Mouse (Mus musculus) embryonic facial prominence, embryonic 10.5 days (tissue): Measurements from ENCODE around the gene Gad2. TPM values are rescaled to one million over a fixed set of nuclear protein-coding genes. Genes with fewer than 3 reads are reported as not detected.

Experiments
- DNase-seq: peaks from one replicate; pipeline ENCODE4 v3.0.0-alpha.2; 2017; ENCODE audit warnings: low spot score
- H3K27ac ChIP-seq: fragments of 300-500 bp; sonication (generic); replicated peaks from 2 replicates; pipeline ENCODE4 v1.5.1; 2016; ENCODE audit warnings: mild to moderate bottlenecking
- H3K27me3 ChIP-seq: fragments of 300-500 bp; sonication (generic); replicated peaks from 2 replicates; pipeline ENCODE4 v1.6.1; 2016; ENCODE audit warnings: low read depth, mild to moderate bottlenecking; ENCODE audit not compliant: poor library complexity, severe bottlenecking
- H3K36me3 ChIP-seq: fragments of 300-500 bp; sonication (generic); replicated peaks from 2 replicates; pipeline ENCODE4 v1.6.1; 2016; ENCODE audit warnings: mild to moderate bottlenecking, moderate library complexity
- H3K4me1 ChIP-seq: fragments of 300-500 bp; sonication (generic); 2 replicates; pipeline ENCODE4 v1.6.1; 2016
- H3K4me3 ChIP-seq: fragments of 300-500 bp; sonication (generic); 2 replicates; pipeline ENCODE4 v1.5.1; 2016; ENCODE audit warnings: mild to moderate bottlenecking, moderate library complexity
- H3K9me3 ChIP-seq: fragments of 300-500 bp; sonication (generic); 2 replicates; pipeline ENCODE4 v1.6.1; 2016; ENCODE audit warnings: mild to moderate bottlenecking
- WGBS: fragments of 180-500 bp; shearing (Covaris S2); methylation state at CpG from one replicate; pipeline ENCODE4 v1.1.7; 2016; 5-methylcytosine and 5-hydroxymethylcytosine counted together
- polyA plus RNA-seq: library from polyadenylated mRNA; unstranded; fragments of >200 nt; fragmentation: Nextera tagmentation; extraction: Ambion mirVana; gene quantifications from 2 replicates; pipeline ENCODE4 v1.2.1, GENCODE M21; 2016

Gene Gad2
- polyA plus RNA-seq, 1 experiment from 2014 or later, result 3.4 TPM

DNA sequence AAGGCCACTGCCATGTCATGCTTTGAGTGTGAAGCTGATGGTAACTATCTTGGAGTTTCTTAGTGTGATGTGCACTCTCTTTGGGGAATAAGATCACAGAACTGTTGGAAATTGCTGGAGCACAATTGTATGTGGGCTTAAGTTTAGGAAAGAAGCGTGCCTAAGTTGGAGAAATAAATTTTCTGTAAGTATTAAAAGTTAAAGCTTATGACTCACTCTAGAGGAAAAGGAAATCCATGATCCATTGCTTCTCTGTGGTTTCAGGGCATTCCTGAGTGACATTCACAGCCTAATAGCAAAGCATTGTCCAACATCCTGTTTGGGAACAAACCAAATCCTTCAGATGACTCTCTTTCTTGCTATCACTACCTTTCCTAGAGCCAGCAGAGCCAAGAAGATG lies 49.3 kb downstream of the Gad2 start:
- Histone ChIP-seq H3K27ac (no peak overlapping the region), H3K36me3 (no peaks in the 10 kb centered on the region), H3K27me3 (no peaks in the 10 kb centered on the region), H3K4me3 (no peak overlapping the region), H3K9me3 (no peaks in the 10 kb centered on the region), H3K4me1 (no peaks in the 10 kb centered on the region)
- DNase-seq, result no peak
- 88% methylated on average over 1 of the region's 1 CpGs for WGBS

GRCm38 (mm10) chr2:22677066-22677465 lies 55.1 kb downstream of the Gad2 start:
- 32% methylated on average over 8 of the region's 8 CpGs for WGBS
- Histone ChIP-seq H3K4me3 (no peak overlapping the region), H3K4me1 (no peaks in the 10 kb centered on the region), H3K9me3 (no peaks in the 10 kb centered on the region), H3K27ac (no peak overlapping the region), H3K27me3 (no peaks in the 10 kb centered on the region), H3K36me3 (no peaks in the 10 kb centered on the region)
- DNase-seq, result peak; percentile 21

DNA sequence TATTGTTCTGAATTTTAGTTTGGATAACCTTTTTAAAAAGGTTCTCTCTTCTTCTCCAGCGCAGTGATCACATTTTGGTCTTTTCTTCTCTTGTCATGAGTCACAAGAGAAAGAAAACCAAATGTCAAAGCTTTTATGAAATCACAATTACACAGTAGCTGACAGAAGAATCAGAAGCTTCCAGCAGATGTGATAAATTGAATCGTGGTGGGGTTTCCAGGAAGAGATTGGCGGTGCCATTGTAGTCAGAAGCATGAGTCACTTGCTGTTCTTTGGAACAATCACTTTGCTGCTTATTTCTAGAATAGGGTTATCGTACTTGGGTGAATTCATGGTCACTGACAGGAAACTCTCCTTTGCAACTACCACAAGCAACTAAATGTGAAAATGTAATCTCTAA lies 57.9 kb downstream of the Gad2 start:
- DNase-seq, result no peak
- no peak overlapping the region for H3K4me3 ChIP-seq
- no peaks in the 10 kb centered on the region for H3K9me3 ChIP-seq
- 81% methylated on average over 4 of the region's 4 CpGs for WGBS
- H3K27me3 ChIP-seq, result no peaks in the 10 kb centered on the region
- H3K36me3 ChIP-seq, result no peaks in the 10 kb centered on the region
- no peaks in the 10 kb centered on the region for H3K4me1 ChIP-seq
- no peak overlapping the region for H3K27ac ChIP-seq

GRCm38 (mm10) chr2:22689969-22690368 lies 68.0 kb downstream of the Gad2 start:
- Histone ChIP-seq H3K4me1 (no peaks in the 10 kb centered on the region), H3K27ac (no peak overlapping the region), H3K4me3 (no peak overlapping the region), H3K9me3 (no peaks in the 10 kb centered on the region), H3K36me3 (no peaks in the 10 kb centered on the region), H3K27me3 (no peaks in the 10 kb centered on the region)
- DNase-seq, result no peak
- WGBS, result 81% methylated on average over 7 of the region's 7 CpGs

GRCm38 (mm10) chr2:22704780-22705727 lies 83.0 kb downstream of the Gad2 start:
- Histone ChIP-seq H3K4me1 (peaks cover 14% of the 10 kb centered on the region; the same call in 1 of the 2 replicates), H3K9me3 (no peaks in the 10 kb centered on the region), H3K36me3 (no peaks in the 10 kb centered on the region), H3K27me3 (no peaks in the 10 kb centered on the region), H3K27ac (peak overlapping the region; percentile 40; the same call in 1 of the 2 replicates), H3K4me3 (no peak overlapping the region)
- DNase-seq, result no peak
- 72% methylated on average over 4 of the region's 4 CpGs for WGBS

DNA sequence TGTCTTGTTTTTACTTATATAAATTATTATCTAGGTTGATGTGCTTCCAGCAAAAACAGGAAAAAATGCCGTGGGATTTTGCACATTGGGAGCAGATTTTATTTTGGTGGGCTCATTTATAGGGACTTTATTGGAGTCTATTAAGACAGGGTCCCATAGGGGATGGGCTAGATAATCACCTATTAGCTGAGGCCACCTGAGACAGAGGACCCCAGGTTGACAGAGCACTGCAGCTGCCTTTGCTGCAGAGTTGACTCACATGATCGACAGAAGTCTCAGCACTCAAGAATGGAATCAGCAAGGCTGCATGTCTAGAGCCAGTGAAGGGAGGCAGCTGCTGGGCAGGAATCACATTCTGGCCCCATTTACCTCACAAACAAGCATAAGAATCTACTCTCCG lies 84.2 kb downstream of the Gad2 start:
- DNase-seq, result no peak
- Histone ChIP-seq H3K36me3 (no peaks in the 10 kb centered on the region), H3K9me3 (no peaks in the 10 kb centered on the region), H3K4me1 (peaks cover 14% of the 10 kb centered on the region; the same call in 1 of the 2 replicates), H3K4me3 (no peak overlapping the region), H3K27ac (no peak overlapping the region), H3K27me3 (no peaks in the 10 kb centered on the region)
- WGBS, result 82% methylated on average over 3 of the region's 3 CpGs

- Histone ChIP-seq H3K27me3 (no peaks in the 10 kb centered on the region), H3K4me3 (no peak overlapping the region), H3K4me1 (no peaks in the 10 kb centered on the region), H3K9me3 (no peaks in the 10 kb centered on the region), H3K27ac (no peak overlapping the region), H3K36me3 (no peaks in the 10 kb centered on the region)
- whole genome bisulfite sequencing, result 31% methylated on average over 8 of the region's 8 CpGs
- DNase-seq, result peak; percentile 46
Observed at GRCm38 (mm10) chr2:22721522-22722470, 99.8 kb downstream of the Gad2 start.

DNA sequence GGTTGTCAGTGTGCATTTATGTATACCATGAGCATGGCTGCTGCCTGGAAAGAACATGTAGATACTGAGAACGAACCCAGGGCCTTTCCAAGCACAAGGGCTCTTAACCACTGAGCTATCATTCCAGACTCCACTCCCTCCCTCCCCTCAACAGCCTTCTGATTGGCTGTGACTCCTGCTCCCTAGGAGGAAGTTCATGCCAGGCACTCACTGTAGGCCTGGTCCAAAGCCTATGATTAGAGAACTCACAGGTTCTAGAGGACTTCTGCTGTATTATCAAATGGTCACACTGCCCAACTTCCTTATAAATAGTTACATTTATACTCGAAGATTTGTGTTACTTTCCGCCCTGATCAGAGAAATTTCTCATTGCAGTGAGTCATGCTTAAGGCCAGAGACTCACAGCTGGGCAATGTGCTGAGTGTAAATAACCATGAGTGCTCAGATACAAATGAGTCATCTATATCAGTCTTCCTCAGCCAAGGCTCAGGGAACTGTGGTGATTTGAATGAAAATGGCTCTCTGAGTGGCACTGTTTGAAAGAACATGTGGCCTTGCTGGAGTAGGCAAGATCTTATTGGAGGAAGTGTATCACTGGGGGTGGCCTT lies 102.0 kb downstream of the Gad2 start:
- no peak overlapping the region for H3K4me3 ChIP-seq
- H3K36me3 ChIP-seq, result no peaks in the 10 kb centered on the region
- no peaks in the 10 kb centered on the region for H3K27me3 ChIP-seq
- no peaks in the 10 kb centered on the region for H3K9me3 ChIP-seq
- 85% methylated on average over 3 of the region's 3 CpGs for WGBS
- H3K27ac ChIP-seq, result no peak overlapping the region
- DNase-seq, result no peak
- no peaks in the 10 kb centered on the region for H3K4me1 ChIP-seq

DNA sequence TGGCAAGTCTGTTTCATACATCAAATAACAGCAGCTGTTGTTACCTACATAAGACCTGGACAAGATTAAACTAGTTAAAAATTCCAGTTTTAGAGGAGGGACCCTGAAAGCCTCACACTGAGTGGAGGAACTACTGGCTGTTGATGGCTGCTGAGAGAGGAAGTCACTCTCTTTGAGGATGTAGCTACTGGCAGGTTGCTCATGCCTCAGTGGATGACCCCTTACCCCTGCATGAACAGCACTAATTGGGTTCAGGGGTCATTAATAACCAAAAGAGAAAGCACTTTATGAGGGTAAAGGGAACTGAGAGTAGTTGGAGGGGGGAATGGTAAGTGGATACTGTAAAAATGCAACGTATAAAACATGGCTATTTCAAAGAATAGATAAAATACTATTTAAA lies 105.1 kb downstream of the Gad2 start:
- 83% methylated on average over 1 of the region's 1 CpGs for WGBS
- Histone ChIP-seq H3K27ac (no peak overlapping the region), H3K9me3 (no peaks in the 10 kb centered on the region), H3K36me3 (no peaks in the 10 kb centered on the region), H3K4me1 (no peaks in the 10 kb centered on the region), H3K27me3 (no peaks in the 10 kb centered on the region), H3K4me3 (no peak overlapping the region)
- no peak for DNase-seq

- Histone ChIP-seq H3K36me3 (no peaks in the 10 kb centered on the region), H3K27me3 (no peaks in the 10 kb centered on the region), H3K27ac (no peak overlapping the region), H3K4me1 (no peaks in the 10 kb centered on the region), H3K9me3 (no peaks in the 10 kb centered on the region), H3K4me3 (no peak overlapping the region)
- 78% methylated on average over 2 of the region's 2 CpGs for WGBS
- no peak for DNase-seq
Observed at GRCm38 (mm10) chr2:22736134-22736533, 114.1 kb downstream of the Gad2 start.

- Histone ChIP-seq H3K27me3 (no peaks in the 10 kb centered on the region), H3K4me3 (no peak overlapping the region), H3K4me1 (peaks cover 4% of the 10 kb centered on the region), H3K36me3 (no peaks in the 10 kb centered on the region), H3K9me3 (no peaks in the 10 kb centered on the region), H3K27ac (no peak overlapping the region)
- 57% methylated on average over 1 of the region's 1 CpGs for WGBS
- no peak for DNase-seq
Observed at GRCm38 (mm10) chr2:22739369-22739768, 117.4 kb downstream of the Gad2 start.

DNA sequence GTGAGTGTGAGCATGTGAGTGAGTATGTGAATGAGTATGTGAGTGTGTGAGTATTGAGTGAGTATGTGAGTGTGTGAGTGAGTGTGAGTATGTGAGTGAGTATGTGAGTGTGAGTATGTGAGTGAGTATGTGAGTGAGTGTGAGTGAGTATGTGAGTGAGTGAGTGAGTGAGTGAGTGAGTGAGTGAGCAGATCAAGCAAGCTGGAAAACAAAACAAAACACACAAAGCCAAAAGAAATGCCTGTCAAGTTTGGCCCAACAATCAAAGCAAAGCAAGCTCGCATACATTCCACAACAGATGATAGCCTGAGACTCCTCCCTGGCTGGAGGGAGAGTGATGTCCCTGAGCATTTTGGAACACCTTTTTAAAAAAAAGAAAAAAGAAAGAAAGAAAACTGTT lies 118.4 kb downstream of the Gad2 start:
- Histone ChIP-seq H3K4me3 (no peak overlapping the region), H3K4me1 (peaks cover 4% of the 10 kb centered on the region), H3K27ac (no peak overlapping the region), H3K9me3 (no peaks in the 10 kb centered on the region), H3K27me3 (no peaks in the 10 kb centered on the region; the same call in 1 of the 2 replicates), H3K36me3 (no peaks in the 10 kb centered on the region)
- DNase-seq, result no peak
- 73% methylated on average over 1 of the region's 1 CpGs for WGBS
